Mouse (Mus musculus) heart, embryonic 13.5 days (tissue): ENCODE data around the gene Wdr43. TPM values are rescaled to one million over a fixed set of nuclear protein-coding genes. Genes with fewer than 3 reads are reported as not detected.

Experiments used
- ATAC-seq: fragments of 200-750 bp; cut with Nextera tagmentation; 2 replicates; pipeline ENCODE4 v1.8.0; 2017; ENCODE audit warnings: moderate TSS enrichment; ENCODE audit not compliant: insufficient number of reproducible peaks, low FRiP score, low TSS enrichment; ENCODE audit errors: extremely low read depth
- H3K27ac ChIP-seq: fragments of 300-500 bp; sonication (generic); replicated peaks from 2 replicates; pipeline ENCODE4 v1.5.1; 2015; ENCODE audit warnings: moderate library complexity, mild to moderate bottlenecking, inconsistent platforms
- H3K27me3 ChIP-seq: fragments of 300-500 bp; sonication (generic); replicated peaks from 2 replicates; pipeline ENCODE4 v1.6.1; 2015; ENCODE audit warnings: mild to moderate bottlenecking, inconsistent platforms
- H3K36me3 ChIP-seq: fragments of 300-500 bp; sonication (generic); 2 replicates; pipeline ENCODE4 v1.6.1; 2015; ENCODE audit warnings: mild to moderate bottlenecking, inconsistent platforms
- H3K4me1 ChIP-seq: fragments of 300-500 bp; sonication (generic); 2 replicates; pipeline ENCODE4 v1.6.1; 2015; ENCODE audit warnings: inconsistent platforms
- H3K4me2 ChIP-seq: fragments of 300-500 bp; sonication (generic); 2 replicates; pipeline ENCODE4 v1.6.1; 2015; ENCODE audit warnings: inconsistent platforms, mild to moderate bottlenecking, moderate library complexity
- H3K4me3 ChIP-seq: fragments of 300-500 bp; sonication (generic); 2 replicates; pipeline ENCODE4 v1.5.1; 2015; ENCODE audit warnings: moderate library complexity, mild to moderate bottlenecking, inconsistent platforms
- H3K9ac ChIP-seq: fragments of 300-500 bp; sonication (generic); 2 replicates; pipeline ENCODE4 v1.6.1; 2015; ENCODE audit warnings: inconsistent platforms, mild to moderate bottlenecking, moderate library complexity
- H3K9me3 ChIP-seq: fragments of 300-500 bp; sonication (generic); 2 replicates; pipeline ENCODE4 v1.6.1; 2016; ENCODE audit warnings: inconsistent platforms
- WGBS: fragments of 180-500 bp; shearing (Covaris S2); methylation state at CpG from one replicate; pipeline ENCODE4 v1.1.7; 2015; ENCODE audit warnings: mixed read lengths; 5-methylcytosine and 5-hydroxymethylcytosine counted together
- polyA plus RNA-seq: library from polyadenylated mRNA; unstranded; fragments of >200 nt; fragmentation: Nextera tagmentation; extraction: Ambion mirVana; gene quantifications from 2 replicates; pipeline ENCODE4 v1.2.1, GENCODE M21; 2015

Wdr43 gene
- polyA plus RNA-seq, 1 experiment from 2014 or later: 42.0 TPM

- H3K27me3 ChIP-seq: no peaks in the 10 kb centered on the region
- peak overlapping the region; percentile 37; the same call in 1 of the 2 replicates for H3K9ac ChIP-seq
- no peak for ATAC-seq
- H3K9me3 ChIP-seq: peaks cover 5% of the 10 kb centered on the region
- H3K4me3 ChIP-seq: no peak overlapping the region
- no peak overlapping the region for H3K27ac ChIP-seq
- WGBS: 51% methylated on average over 4 of the region's 4 CpGs
- no peaks in the 10 kb centered on the region for H3K36me3 ChIP-seq
- peaks cover 55% of the 10 kb centered on the region for H3K4me1 ChIP-seq
- no peak overlapping the region for H3K4me2 ChIP-seq
These were observed 92.0 kb downstream of the Wdr43 start for GRCm38 (mm10) chr17:71707715-71708114.

Other genes starting within 250 kb of the Wdr43 start
- 1.7 and 2.5 TPM in 2 replicates for gene Gm4707, start 156.0 kb upstream of the Wdr43 start, polyA plus RNA-seq
- gene Smchd1, start 140.6 kb upstream of the Wdr43 start, polyA plus RNA-seq: 34.9 and 38.4 TPM in 2 replicates
- gene Ndc80, start 89.0 kb upstream of the Wdr43 start, polyA plus RNA-seq: 30.8 and 34.1 TPM in 2 replicates
- gene Spdya, start 63.8 kb upstream of the Wdr43 start, polyA plus RNA-seq: 0.25 and 0.32 TPM in 2 replicates
- gene Togaram2, start 57.4 kb downstream of the Wdr43 start, polyA plus RNA-seq: 2.3 and 3.0 TPM in 2 replicates
- gene Pcare, start 137.0 kb downstream of the Wdr43 start, polyA plus RNA-seq: not detected in 2 replicates
- 25.4 and 29.2 TPM in 2 replicates for gene Clip4, start 152.6 kb downstream of the Wdr43 start, polyA plus RNA-seq